Mouse (Mus musculus): ENCODE measurements around the gene Gm48552. TPM values are rescaled to one million over a fixed set of nuclear protein-coding genes. Genes with fewer than 3 reads are reported as not detected.

Gm48552 gene
- polyA plus RNA-seq, 1 experiment = not detected

DNA sequence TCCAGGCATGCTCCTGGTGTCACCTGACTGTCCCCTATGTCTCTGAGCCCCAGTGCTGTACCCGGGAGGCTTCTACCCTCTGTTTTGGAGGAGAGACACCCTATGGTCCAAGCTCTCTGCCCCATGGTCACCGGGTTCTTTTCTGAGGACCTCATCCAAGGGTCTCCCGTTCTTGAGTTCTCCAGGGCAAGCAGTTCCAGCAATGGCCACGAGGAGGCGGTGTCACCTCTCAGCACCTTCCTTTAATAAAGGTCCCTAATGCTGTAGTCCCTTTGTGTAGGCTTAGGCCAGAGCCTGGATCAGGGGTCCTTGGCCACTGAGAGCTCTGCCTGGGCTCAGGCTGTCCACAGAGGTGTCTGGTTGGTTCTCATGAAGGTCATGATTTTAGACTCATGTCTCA, 6.3 kb downstream of the Gm48552 start:
- TF ChIP-seq CTCF (IDR thresholded peaks at IDR 0.05; ENCODE audit: control insufficient read depth, insufficient read depth, low read length) (peak; percentile 95), POLR2A (IDR thresholded peaks at IDR 0.05; ENCODE audit: borderline replicate concordance, control insufficient read depth, low read depth, low read length) (no peak)
- 17% methylated on average over 5 of the region's 5 CpGs for WGBS
- Histone ChIP-seq H3K4me1 (ENCODE audit: control insufficient read depth, insufficient read depth, low read length) (peaks cover 5% of the 10 kb centered on the region), H3K4me3 (replicated peaks; ENCODE audit: control insufficient read depth, low read depth, low read length) (no peak overlapping the region), H3K27ac (ENCODE audit: control insufficient read depth, insufficient read depth, low read depth, low read length, poor library complexity) (no peak overlapping the region)

DNA sequence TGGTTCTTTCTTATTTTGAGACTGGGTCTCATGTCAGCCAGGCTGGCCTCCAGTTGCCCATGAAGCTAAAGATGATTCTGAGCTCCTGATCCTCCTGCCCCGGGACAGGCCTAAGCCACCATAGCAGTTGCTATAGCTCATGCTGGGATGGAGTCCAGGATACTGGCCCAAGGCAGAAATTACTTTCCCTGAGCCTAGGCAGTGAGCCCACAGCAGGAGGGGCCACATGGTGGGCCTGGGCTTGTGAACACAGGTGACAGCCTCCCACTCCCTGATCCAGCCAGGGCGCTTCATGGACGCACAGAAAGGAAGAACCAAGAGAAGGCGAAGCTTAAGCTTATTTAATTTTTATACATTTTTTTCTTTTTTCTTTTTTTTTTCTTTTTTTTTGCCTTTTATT, 7.1 kb downstream of the Gm48552 start:
- Histone ChIP-seq H3K4me3 (replicated peaks; ENCODE audit: control insufficient read depth, low read depth, low read length) (no peak overlapping the region), H3K4me1 (ENCODE audit: control insufficient read depth, insufficient read depth, low read length) (peaks cover 5% of the 10 kb centered on the region), H3K27ac (ENCODE audit: control insufficient read depth, insufficient read depth, low read depth, low read length, poor library complexity) (no peak overlapping the region)
- WGBS = 80% methylated on average over 4 of the region's 4 CpGs
- TF ChIP-seq POLR2A (IDR thresholded peaks at IDR 0.05; ENCODE audit: borderline replicate concordance, control insufficient read depth, low read depth, low read length) (no peak), CTCF (IDR thresholded peaks at IDR 0.05; ENCODE audit: control insufficient read depth, insufficient read depth, low read length) (no peak)

DNA sequence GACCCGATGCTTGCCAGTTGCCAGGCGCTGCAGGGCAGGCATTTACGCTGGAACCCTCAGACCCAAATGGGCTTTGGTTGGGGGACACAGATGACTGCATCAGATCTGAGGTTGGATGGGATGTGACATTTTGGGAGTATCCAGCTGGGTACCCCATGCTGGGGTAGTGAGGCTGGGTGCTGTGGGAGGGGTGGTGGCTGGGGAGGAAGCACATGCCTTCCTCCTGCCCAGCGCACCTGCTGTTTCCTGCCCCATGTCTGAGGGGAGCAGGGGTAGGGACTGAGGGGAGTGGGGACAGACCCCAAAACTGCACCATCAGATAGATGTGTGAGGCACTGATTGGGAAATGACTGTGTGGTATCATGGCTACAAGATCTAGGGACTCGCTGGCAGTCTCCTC, 7.9 kb downstream of the Gm48552 start:
- no peak overlapping the region for H3K27ac ChIP-seq (ENCODE audit: control insufficient read depth, insufficient read depth, low read depth, low read length, poor library complexity)
- TF ChIP-seq CTCF (IDR thresholded peaks at IDR 0.05; ENCODE audit: control insufficient read depth, insufficient read depth, low read length) (no peak), POLR2A (IDR thresholded peaks at IDR 0.05; ENCODE audit: borderline replicate concordance, control insufficient read depth, low read depth, low read length) (no peak)
- H3K4me3 ChIP-seq (replicated peaks; ENCODE audit: control insufficient read depth, low read depth, low read length) = no peak overlapping the region
- peaks cover 7% of the 10 kb centered on the region for H3K4me1 ChIP-seq (ENCODE audit: control insufficient read depth, insufficient read depth, low read length)
- WGBS = 60% methylated on average over 5 of the region's 5 CpGs

DNA sequence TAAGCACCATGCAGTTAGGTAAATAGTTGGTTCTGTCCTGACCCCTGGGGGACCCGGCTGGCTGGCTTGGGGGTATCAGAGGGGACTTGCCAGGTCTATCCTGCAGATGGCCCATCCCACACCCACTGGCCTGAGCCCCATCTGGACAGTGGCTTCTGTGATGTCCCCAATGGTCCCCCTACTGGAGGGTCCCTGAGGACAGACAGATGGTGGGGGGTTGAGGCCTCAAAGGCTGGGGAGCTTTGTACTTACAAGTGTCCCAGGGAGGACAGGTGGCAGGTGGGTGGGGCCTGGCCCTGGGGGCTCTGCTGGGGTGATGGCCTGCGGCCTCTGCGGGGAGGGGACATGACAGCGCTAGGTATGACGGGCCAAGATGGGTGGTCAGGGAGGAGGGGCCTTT, 10.5 kb downstream of the Gm48552 start:
- TF ChIP-seq POLR2A (IDR thresholded peaks at IDR 0.05; ENCODE audit: borderline replicate concordance, control insufficient read depth, low read depth, low read length) (no peak), CTCF (IDR thresholded peaks at IDR 0.05; ENCODE audit: control insufficient read depth, insufficient read depth, low read length) (no peak)
- Histone ChIP-seq H3K4me3 (replicated peaks; ENCODE audit: control insufficient read depth, low read depth, low read length) (no peak overlapping the region), H3K27ac (ENCODE audit: control insufficient read depth, insufficient read depth, low read depth, low read length, poor library complexity) (no peak overlapping the region), H3K4me1 (ENCODE audit: control insufficient read depth, insufficient read depth, low read length) (peaks cover 2% of the 10 kb centered on the region; the same call in 1 of the 2 replicates)
- 86% methylated on average over 5 of the region's 5 CpGs for WGBS

DNA sequence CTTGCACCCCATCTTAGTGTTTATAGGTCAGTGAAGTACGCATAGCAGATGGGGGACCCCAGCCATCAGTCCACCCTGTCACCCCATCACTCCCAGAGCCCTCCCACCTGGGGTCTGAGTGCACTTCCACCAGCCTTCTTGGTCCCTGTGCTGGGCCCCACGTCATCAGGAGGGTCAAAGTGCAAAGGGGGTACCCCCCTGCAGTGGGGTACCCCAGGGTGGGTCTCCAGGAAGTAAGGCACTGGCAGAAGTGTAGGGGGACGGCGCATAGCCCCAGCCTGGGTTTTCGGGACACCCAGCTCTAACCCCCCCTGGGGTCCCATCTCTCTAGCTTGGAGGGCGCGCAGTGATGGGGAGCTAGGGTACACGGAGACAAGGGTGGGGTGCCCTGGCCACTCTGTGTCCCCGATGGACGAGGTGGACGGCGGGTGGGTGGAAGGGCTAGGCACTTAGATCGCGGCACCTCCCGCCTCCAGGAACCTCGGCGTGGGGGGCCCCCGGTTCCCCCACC, 11.0 kb downstream of the Gm48552 start:
- TF ChIP-seq POLR2A (IDR thresholded peaks at IDR 0.05; ENCODE audit: borderline replicate concordance, control insufficient read depth, low read depth, low read length) (no peak), CTCF (IDR thresholded peaks at IDR 0.05; ENCODE audit: control insufficient read depth, insufficient read depth, low read length) (no peak)
- peaks cover 2% of the 10 kb centered on the region; the same call in 1 of the 2 replicates for H3K4me1 ChIP-seq (ENCODE audit: control insufficient read depth, insufficient read depth, low read length)
- H3K4me3 ChIP-seq (replicated peaks; ENCODE audit: control insufficient read depth, low read depth, low read length) = no peak overlapping the region
- no peak overlapping the region for H3K27ac ChIP-seq (ENCODE audit: control insufficient read depth, insufficient read depth, low read depth, low read length, poor library complexity)
- WGBS = 89% methylated on average over 18 of the region's 18 CpGs

DNA sequence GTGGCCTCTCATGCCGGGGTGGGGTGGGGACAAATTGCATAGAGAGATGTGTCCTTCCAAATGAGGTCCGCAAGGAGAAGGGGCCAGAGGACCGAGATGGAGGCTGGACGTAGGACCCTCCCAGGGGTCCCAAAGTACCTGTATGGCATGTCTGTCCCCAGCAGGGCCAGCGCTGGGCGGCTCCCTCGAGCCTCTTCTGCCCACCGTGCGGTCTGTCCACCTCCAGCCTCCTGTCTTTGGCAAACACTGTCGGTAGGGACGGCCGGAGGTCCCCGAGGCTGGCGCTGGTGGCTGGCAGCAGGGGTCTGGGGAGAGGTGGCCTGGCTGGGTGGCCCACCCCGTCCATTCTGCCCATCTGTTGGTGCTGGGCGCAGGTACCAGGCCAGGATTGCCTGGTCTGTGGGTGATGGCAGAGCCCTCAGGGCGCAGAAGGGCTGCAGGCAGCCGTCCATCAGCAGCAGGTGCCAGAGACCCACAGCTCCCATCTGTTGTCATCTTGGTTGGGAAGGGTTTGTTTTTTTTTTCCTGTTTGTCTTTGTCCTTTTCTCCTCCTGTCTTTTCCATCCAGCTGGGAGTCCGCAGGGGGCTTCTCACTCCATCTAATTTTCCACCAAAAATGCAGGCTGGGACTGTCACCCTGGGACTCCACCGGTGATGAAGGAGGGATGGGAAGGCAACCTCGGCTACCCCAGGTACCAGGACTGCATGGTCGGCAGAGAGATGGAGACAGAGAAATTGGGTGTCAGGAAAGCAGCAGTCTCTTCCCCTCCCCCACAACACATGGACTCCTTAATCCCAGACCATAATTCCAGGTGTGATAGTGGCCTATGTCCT, 11.8 kb downstream of the Gm48552 start:
- Histone ChIP-seq H3K4me3 (replicated peaks; ENCODE audit: control insufficient read depth, low read depth, low read length) (no peak overlapping the region), H3K4me1 (ENCODE audit: control insufficient read depth, insufficient read depth, low read length) (peaks cover 3% of the 10 kb centered on the region; the same call in 1 of the 2 replicates), H3K27ac (ENCODE audit: control insufficient read depth, insufficient read depth, low read depth, low read length, poor library complexity) (no peak overlapping the region)
- TF ChIP-seq CTCF (IDR thresholded peaks at IDR 0.05; ENCODE audit: control insufficient read depth, insufficient read depth, low read length) = no peak
- TF ChIP-seq POLR2A (IDR thresholded peaks at IDR 0.05; ENCODE audit: borderline replicate concordance, control insufficient read depth, low read depth, low read length) = no peak
- WGBS = 89% methylated on average over 22 of the region's 22 CpGs

DNA sequence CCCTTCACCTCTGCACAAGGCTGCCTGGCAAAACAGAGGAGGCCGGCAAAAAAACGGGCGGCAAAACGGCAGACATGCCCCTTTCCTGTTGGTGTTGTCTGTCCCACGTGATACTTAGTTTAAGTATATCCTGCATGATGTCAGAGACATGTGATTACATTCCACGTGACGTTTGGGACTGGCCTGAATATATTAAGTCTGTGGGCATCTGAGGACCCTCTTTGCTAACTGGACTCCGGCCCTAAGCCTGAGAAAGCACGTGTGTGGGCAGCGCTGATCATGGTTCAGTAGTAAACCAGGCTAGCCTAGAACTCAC, 12.4 kb downstream of the Gm48552 start:
- Histone ChIP-seq H3K27ac (ENCODE audit: control insufficient read depth, insufficient read depth, low read depth, low read length, poor library complexity) (no peak overlapping the region), H3K4me3 (replicated peaks; ENCODE audit: control insufficient read depth, low read depth, low read length) (no peak overlapping the region), H3K4me1 (ENCODE audit: control insufficient read depth, insufficient read depth, low read length) (peaks cover 4% of the 10 kb centered on the region; the same call in 1 of the 2 replicates)
- WGBS = 84% methylated on average over 10 of the region's 10 CpGs
- no peak for TF ChIP-seq POLR2A (IDR thresholded peaks at IDR 0.05; ENCODE audit: borderline replicate concordance, control insufficient read depth, low read depth, low read length)
- no peak for TF ChIP-seq CTCF (IDR thresholded peaks at IDR 0.05; ENCODE audit: control insufficient read depth, insufficient read depth, low read length)

DNA sequence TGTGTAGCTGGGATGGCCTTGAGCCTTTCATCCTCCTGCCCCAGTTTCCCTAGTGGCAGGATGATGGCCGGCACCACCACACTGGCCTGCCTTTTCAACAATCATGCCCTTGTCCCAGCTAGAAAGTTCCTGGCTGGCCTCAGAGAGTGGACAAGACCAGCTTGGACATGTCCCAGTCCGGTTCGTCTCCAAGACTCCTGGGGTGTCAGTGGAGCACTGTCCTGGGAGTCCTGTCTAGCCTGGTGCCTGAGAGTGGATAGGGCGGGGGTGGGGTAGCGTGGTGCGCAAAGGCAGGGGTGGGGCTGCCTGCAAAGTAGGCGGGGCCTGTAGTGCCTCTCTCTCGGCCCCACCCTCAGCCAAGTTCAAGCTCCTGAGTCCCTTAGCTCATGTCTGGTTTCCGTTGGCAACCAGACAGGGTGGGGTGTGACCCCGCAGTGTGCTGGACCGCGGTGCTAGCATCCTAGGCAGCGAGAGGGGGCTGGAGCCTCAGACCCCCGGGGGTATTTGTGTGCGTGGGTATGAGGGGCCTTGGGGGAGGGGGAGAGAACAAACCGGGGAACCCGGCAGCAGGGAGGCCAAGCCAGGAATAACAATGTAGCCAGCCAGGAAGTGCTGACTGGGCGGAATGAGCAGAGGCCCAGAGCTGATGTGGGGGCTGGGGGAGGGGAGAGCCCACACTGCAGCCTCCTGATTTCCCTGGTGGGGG, 12.9 kb downstream of the Gm48552 start:
- Histone ChIP-seq H3K4me3 (replicated peaks; ENCODE audit: control insufficient read depth, low read depth, low read length) (no peak overlapping the region), H3K4me1 (ENCODE audit: control insufficient read depth, insufficient read depth, low read length) (peaks cover 4% of the 10 kb centered on the region; the same call in 1 of the 2 replicates), H3K27ac (ENCODE audit: control insufficient read depth, insufficient read depth, low read depth, low read length, poor library complexity) (no peak overlapping the region)
- 52% methylated on average over 18 of the region's 18 CpGs for WGBS
- TF ChIP-seq POLR2A (IDR thresholded peaks at IDR 0.05; ENCODE audit: borderline replicate concordance, control insufficient read depth, low read depth, low read length) = no peak
- no peak for TF ChIP-seq CTCF (IDR thresholded peaks at IDR 0.05; ENCODE audit: control insufficient read depth, insufficient read depth, low read length)

Measured in bone marrow, adult 2 months (tissue).